Mouse (Mus musculus): Measurements from ENCODE around the gene Sptb.
A peak's percentile ranks its signal among the peaks of the same experiment; 100 is the strongest.

DNA sequence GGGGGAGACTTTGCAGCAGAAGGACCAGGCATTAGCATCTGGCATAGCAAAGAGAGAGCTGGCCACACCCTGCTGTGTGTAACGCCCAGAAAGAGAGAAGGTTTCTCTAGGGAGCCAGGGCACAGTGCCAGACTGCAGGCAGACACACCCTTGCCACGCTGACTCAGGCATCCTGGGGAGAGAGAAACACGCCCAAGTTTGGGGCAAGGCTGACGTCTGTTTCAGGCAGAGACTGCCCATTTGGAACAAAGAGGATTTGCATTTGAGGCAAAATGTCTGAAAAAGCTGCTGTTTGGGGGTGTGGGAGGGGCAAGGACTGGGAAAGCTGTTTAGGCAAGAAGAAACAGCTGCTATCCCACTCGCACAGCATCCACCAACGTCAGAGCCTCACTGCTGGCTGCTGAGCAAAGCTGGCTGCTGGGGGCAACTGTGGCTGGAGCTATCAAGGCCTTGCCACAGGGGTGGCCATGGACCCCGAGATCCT is 116.5 kb downstream of the Sptb start:
- TF ChIP-seq EP300 (IDR thresholded peaks at IDR 0.05; ENCODE audit: low read depth in 1 of 2, low read length in 2 of 2) (peak; percentile 61 to 63), CTCF (IDR thresholded peaks at IDR 0.05 in 2 of 3, conservative IDR thresholded peaks at IDR 0.05 in 1 of 3; ENCODE audit: control insufficient read depth in 1 of 3, insufficient read depth in 1 of 3, low read depth in 2 of 3, low read length in 3 of 3, poor library complexity in 1 of 3, severe bottlenecking in 1 of 3) (no peak; a peak in 1 of 6 replicates), POLR2A (IDR thresholded peaks at IDR 0.05; ENCODE audit: control insufficient read depth in 1 of 2, insufficient read depth in 1 of 2, low read depth in 1 of 2, low read length in 2 of 2, poor library complexity in 1 of 2) (no peak; a peak in 1 of 4 replicates), MYC (IDR thresholded peaks at IDR 0.05; ENCODE audit: low read depth, low read length) (0 out of 2 replicates have a peak, but pooled peaks have one; percentile 56), ZNF384 (IDR thresholded peaks at IDR 0.05; ENCODE audit: low read depth, low read length) (0 out of 2 replicates have a peak, but pooled peaks have one; percentile 20), MXI1 (IDR thresholded peaks at IDR 0.05; ENCODE audit: low read depth, low read length) (peak; percentile 85)

Data from MEL (cell line).